Mouse (Mus musculus): ENCODE results near the gene Fbxo39. TPM values are rescaled to one million over a fixed set of nuclear protein-coding genes. Genes with fewer than 3 reads are reported as not detected.

Gene Fbxo39
- polyA plus RNA-seq (2017; shearing (Covaris generic)): not detected

DNA sequence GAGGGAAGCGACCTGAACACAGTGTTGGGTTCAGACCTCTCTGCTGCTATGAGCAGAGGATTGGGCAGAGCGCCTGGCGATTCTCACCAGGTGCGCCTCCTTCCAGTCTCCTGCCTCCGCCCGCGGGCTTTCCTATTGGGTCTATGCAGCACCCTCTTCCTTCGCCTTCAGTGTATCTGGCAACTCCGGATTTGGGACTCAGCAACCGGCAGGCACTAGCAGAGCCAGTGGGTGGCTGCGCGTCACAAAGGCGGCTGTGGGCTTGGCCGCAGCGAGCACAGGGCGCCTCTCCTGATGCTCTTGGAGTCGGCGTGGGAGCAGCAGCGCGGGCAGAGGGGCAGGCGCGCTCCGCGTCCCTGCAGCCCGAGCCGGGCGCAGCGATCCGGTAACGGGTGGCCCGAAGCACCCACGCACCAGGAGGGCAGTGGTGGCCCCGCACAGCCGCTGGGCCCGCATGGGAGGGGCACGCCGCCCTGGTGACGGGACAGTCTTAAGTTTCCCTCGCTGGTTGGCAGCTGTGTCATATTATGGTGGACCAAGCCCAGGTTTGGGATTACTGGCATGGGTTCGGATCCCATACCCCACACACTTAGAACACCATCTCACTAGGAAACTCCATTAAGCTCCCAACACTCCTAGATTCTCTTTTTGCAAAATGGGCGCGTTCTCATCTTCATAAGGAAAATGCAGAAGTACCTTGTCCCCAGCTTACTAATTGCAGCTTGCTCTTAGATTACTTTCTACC is at the start of gene Fbxo39:
Gene Fbxo39, plus strand, starts transcription at position 294 of the 745 bp plus-strand sequence.

DNA sequence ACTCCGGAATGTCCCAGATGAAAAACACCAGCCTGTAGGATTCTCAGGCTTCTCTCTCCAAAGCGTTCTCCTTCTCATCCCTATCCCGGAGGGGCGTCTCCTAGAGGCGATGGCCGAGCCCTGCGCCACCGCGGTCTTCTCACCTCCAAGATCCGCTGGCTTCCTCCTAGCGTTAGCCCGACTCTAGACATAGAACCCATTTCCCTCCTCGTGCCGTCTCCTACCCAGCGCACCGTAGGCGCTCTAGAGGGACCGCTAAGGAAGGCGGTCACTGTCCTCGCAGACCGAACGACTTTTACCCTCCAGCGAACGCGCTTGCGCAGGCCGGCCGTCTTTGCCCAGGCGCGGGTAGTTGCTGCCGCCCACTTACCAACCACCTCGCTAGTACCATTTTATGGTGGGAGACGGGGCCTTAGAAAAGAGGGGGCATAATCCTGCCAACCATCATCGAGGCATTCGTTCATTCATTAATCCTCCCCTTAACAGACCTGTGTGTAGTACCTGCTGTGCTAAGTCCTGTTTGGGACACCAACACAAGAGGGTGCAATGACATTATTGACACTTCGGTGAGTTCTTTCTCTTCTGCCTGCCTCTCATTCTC is 47.2 kb upstream of the Fbxo39 start, which contains the start of gene Slc13a5:
Gene Slc13a5, minus strand, starts transcription at position 263 of the 601 bp plus-strand sequence.

GRCm38 (mm10) chr11:72301334-72301733 is 12.9 kb upstream of the Fbxo39 start, which contains the start of gene Xaf1:
Gene Xaf1 (plus strand): TSS chr11:72301629.

DNA sequence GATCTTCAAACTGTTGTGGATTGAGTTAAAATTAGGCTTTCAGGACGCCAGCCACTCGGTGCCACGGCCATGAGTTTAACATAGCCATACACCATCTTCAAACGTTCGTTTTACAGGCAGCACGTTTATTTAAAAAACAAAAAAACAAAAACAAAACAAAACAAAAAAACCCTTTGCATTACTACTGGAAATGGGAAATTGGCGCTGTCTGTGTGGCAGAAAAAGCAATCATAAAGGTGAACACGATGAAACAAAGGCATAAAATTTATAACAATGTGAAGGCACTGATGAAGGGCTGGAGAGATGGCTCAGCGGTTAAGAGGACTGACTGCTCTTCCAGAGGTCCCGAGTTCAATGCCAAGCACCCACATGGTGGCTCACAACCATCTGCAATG is 48.1 kb downstream of the Fbxo39 start, which contains the start of gene Tekt1:
Gene Tekt1, minus strand, starts transcription at position 96 of the 395 bp plus-strand sequence.

Other genes with a start within 250 kb of the Fbxo39 start
- not detected for gene Pitpnm3, start 178.7 kb upstream of the Fbxo39 start, polyA plus RNA-seq (2017; shearing (Covaris generic))
- gene Gm43951, start 107.6 kb upstream of the Fbxo39 start, polyA plus RNA-seq (2017; shearing (Covaris generic)): not detected
- gene 4933427D14Rik, start 107.0 kb upstream of the Fbxo39 start, polyA plus RNA-seq (2017; shearing (Covaris generic)): 10.4 TPM
- gene Txndc17, start 106.9 kb upstream of the Fbxo39 start, polyA plus RNA-seq (2017; shearing (Covaris generic)): 51.1 TPM
- 17.9 TPM for gene Med31, start 98.9 kb upstream of the Fbxo39 start, polyA plus RNA-seq (2017; shearing (Covaris generic))
- not detected for gene Slc13a5, start 47.2 kb upstream of the Fbxo39 start, polyA plus RNA-seq (2017; shearing (Covaris generic))
- 32.4 TPM for gene Xaf1, start 12.8 kb upstream of the Fbxo39 start, polyA plus RNA-seq (2017; shearing (Covaris generic))
- not detected for gene Tekt1, start 48.0 kb downstream of the Fbxo39 start, polyA plus RNA-seq (2017; shearing (Covaris generic))
- not detected for gene Smtnl2, start 97.3 kb downstream of the Fbxo39 start, polyA plus RNA-seq (2017; shearing (Covaris generic))
- gene Ggt6, start 121.1 kb downstream of the Fbxo39 start, polyA plus RNA-seq (2017; shearing (Covaris generic)): not detected
- gene Mybbp1a, start 126.9 kb downstream of the Fbxo39 start, polyA plus RNA-seq (2017; shearing (Covaris generic)): 121 TPM
- not detected for gene Spns2, start 175.5 kb downstream of the Fbxo39 start, polyA plus RNA-seq (2017; shearing (Covaris generic))
- gene Spns3, start 236.1 kb downstream of the Fbxo39 start, polyA plus RNA-seq (2017; shearing (Covaris generic)): 0.60 TPM